Mouse (Mus musculus) right cerebral cortex, postnatal 10 days (tissue): ENCODE data around the gene Shbg.

ENCODE experiments used
- DNase-seq, 2 experiments: peaks; one replicate each; pipeline ENCODE4 v3.0.0; 2021; ENCODE audit warnings: low spot score in 2 of 2

Shbg gene

GRCm38 (mm10) chr11:69601768-69602167 lies 15.9 kb downstream of the Shbg start:
- no peak for DNase-seq

GRCm38 (mm10) chr11:69600098-69600497 lies 17.6 kb downstream of the Shbg start:
- DNase-seq = peak; percentile 89 to 90

DNA sequence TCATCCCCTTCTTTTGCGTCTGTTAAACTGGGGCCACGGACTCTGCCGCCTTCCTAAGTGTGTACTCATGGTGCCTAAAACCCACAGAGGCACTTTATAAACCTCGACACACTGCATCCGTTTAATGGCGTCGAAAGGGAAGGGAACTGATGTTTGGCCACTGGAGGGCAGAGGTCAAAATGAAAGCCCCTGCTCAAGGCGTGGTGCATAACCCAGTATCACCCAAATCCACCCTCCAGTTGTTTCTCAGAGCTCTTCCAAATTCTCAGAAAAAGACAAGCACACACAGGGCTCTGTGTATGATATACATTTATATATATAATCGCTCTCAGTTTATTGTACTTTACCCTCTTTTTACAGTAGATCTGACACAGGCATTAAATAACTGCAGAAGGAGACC lies 18.3 kb downstream of the Shbg start:
- no peak for DNase-seq

- DNase-seq = no peak
Measured at GRCm38 (mm10) chr11:69594853-69595252, 22.9 kb downstream of the Shbg start.

DNA sequence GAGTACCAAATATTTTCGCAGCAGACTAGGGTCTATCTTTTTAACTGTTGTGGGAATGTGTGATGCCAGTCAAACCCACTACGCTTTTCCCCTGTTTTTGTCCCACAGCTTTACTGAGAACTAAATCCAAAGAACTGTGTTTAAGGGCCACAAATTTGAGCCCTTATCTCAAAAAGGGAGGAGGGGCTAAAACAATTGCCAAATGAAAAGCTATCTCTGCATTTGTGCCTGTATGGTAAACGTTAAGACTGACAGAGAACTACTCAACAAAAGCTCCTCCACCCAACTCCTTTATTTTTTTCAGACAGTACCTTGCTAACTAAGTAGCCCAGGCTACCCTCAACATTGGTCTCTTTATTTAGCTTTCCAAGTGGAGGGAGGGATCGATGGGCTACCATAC lies 24.9 kb downstream of the Shbg start:
- no peak for DNase-seq

DNA sequence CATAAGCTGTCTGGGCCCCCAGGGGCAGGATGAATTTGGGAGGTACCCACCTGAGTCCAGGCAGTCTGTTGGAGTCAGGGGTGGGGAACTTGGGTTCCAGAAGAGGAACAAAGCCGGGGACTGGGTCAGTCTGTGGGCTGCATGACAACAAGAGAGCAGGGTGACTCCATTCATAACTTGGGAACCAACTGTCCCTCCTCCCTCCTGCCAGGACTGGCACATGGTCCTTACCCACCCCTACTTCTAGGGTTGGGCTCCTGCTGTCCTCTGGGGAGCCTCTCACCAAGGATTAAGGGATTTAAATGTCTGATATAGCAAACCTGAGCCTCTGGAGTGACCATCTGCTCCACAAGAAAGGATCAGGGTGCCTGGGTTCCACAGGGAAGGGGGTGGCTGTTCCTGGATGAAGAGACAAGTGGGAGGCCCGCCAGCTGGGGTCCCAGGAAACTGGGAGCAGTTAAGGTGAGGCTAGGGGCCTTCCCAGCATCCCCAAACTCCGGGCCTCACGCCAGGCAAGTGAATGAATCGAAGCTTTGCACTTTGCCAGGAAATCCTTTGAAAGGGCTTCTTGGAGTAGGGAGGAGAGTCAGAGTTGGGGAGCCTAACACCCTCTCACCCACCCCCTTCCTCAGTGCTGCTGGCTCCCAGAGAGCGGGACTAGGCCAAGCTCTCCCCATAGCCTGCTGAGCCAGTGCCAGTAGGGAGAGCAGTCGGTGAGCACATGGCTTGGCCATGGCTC lies 25.6 kb downstream of the Shbg start:
- peak; percentile 91 to 92 for DNase-seq

- no peak for DNase-seq
Measured at GRCm38 (mm10) chr11:69591424-69591823, 26.3 kb downstream of the Shbg start.

DNA sequence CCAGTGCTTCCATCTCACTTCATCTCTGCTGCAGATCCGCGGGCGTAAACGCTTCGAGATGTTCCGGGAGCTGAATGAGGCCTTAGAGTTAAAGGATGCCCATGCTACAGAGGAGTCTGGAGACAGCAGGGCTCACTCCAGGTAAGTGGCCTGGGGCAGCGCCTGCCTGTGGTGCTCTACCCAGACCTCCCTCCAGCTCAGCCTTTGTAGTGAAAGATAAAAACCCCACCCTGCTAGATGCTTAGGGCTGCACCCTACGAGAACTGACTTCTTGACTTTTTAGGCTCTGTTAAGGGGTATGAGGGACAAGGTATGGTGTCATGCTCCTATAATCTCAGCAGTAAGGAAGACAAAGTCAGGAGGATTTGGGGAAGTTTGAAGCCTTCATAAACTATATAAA lies 27.1 kb downstream of the Shbg start:
- no peak for DNase-seq

DNA sequence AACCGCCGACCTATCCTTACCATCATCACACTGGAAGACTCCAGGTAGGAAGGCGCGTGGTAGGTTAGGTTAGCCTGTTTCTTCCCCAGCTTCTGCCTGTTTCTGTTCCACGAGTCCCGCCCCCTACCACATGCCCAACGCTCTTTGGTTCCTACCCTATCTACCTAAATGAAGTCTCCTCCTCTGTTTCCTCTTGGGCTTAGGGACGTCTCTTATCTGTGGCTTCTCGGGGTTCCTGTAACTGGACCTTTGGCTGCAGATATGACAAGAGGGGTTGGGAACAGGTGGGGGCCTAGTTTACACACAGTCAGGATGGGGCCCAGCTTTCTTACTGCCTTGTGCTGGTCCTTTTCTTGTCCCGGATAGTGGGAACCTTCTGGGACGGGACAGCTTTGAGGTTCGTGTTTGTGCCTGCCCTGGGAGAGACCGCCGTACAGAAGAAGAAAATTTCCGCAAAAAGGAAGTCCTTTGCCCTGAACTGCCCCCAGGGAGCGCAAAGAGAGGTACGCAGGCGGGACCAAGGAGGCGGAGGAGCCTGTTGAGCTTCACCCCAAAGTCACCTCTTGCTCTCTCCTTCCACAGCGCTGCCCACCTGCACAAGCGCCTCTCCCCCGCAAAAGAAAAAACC lies 28.4 kb downstream of the Shbg start:
- DNase-seq = no peak

DNA sequence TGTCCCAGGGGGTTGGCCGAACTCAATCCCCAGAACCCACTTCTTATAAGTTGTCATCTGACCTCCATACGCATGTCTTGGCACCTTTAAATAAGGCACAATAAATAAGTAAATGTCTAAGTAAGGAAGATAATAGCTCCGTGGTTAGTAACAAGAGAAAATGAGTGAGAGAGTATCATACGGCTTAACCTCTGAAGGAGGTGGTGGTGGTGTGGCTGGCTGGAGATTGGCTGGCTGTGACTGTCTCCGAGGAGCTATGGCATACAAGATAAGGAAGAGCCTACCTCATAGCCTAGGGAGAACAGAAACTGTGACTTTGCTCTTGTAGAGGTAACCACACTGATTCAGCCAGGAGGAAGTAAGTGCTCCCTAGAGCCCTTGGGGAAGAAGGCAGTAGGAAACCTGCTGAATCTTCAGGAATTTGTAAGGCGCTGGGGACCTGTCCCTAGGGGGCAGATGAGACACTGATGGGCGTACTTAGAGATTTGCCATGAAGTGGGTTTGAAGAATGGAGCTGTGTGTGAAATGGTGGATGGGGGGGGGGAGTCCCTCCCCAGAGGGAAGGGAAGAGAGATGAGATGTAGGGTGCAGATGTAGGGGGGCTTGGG lies 31.9 kb downstream of the Shbg start:
- DNase-seq = no peak

DNA sequence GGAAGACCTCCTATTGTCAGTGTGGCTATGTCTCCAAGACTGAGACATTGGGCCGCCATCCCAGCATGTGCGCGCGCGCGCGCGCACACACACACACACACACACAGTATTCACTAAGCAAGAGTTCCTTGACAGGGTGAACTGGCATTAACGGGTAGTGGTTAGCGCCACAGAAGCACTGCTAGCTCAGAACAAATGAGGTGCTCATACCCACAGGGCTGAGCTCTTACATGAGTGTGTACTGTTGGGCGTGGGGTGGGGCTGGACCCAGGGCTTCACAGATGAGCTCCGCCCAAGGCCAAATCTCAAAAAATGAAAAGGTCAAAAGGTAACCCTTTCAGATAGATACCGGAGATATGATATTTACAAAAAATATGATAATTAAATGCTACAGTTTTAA lies 32.8 kb downstream of the Shbg start:
- no peak for DNase-seq

DNA sequence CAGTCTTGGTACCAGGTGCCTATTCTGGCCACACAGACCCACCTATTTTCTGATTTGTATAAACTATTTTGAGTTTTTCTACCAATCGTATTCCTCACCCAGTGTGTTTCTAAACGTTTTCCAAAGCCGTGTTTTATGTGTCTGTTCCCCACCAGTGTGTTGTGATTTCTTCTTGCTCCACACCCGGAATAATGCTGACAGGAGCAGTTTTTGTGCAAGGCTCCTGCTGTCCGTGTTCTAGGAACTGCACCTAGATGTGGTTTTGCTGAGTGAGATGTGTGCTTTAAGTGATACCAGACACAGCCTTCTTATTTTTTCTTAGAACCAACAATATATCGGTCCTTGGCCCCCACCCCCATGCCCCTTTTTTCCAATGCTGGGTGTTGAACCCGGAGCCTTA lies 33.7 kb downstream of the Shbg start:
- no peak for DNase-seq

- no peak for DNase-seq
Measured at GRCm38 (mm10) chr11:69582230-69582805, 35.4 kb downstream of the Shbg start.

DNA sequence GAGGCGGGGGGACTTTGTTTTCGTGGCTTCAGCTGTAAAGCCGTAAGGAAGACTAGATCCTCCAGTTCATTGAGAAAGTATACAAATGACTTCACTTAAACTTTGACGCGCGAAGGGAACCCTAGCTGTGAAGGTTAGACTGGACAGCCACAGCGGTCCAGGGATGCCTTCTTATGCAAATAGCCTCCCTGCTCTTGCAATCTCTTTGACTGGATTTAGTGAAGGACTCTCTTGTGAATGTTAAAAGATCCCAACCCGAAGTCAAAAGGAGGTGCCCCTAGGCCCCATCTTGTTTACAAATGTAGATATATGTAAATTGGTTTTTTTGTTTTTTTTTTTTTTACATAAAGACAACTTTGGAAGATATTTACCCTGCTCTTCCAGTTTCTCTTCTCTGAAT lies 35.9 kb downstream of the Shbg start:
- DNase-seq = no peak

DNA sequence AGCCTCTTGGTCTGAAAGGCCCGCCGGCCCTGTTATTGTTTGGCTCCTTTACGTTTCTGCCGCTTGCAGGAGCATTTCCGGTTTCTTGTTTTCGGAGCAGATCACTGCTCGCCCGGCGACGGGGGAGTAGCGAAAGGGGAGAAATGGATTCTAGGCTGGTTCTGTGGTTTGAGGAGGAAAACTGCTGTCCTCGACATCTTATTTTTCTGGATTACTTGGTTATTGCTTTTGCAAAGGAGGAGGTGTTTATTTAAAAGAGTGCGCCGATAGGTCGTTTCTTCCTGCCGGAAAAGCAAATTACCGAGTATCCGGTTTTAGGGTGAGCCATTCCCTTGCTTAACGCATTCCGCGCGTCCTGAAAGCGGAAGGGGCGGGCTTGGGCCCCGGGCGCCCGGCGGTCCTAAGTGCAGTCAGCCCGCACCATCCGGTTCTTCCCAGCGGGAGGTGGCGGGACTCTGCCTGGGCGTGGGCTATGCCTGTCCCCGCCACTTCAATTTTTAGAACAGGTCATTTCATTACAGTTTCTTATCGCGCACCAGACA lies 36.5 kb downstream of the Shbg start:
- peak; percentile 94 for DNase-seq

GRCm38 (mm10) chr11:69580572-69581146 lies 37.0 kb downstream of the Shbg start:
- no peak for DNase-seq

DNA sequence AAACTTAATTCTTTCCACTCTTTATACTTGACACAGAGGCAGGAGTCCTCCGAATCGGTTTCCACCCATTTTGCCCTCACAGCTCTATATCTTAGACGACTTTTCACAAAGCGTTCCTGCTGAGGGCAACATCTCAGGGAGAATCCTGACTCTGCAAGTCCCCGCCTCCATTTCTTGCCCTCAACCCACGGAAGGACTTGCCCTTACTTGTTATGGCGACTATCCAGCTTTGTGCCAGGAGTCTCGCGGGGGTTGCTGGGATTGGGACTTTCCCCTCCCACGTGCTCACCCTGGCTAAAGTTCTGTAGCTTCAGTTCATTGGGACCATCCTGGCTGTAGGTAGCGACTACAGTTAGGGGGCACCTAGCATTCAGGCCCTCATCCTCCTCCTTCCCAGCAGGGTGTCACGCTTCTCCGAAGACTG lies 37.6 kb downstream of the Shbg start, which contains the start of the genes Wrap53 and Trp53:
Gene Wrap53 (minus strand): TSS at position 165 of the 424 bp plus-strand sequence.
Gene Trp53 (plus strand): TSS at position 269 of the 424 bp plus-strand sequence.
- peak; percentile 93 to 95 for DNase-seq

GRCm38 (mm10) chr11:69579128-69580017 lies 38.3 kb downstream of the Shbg start:
- DNase-seq = peak; percentile 98

DNA sequence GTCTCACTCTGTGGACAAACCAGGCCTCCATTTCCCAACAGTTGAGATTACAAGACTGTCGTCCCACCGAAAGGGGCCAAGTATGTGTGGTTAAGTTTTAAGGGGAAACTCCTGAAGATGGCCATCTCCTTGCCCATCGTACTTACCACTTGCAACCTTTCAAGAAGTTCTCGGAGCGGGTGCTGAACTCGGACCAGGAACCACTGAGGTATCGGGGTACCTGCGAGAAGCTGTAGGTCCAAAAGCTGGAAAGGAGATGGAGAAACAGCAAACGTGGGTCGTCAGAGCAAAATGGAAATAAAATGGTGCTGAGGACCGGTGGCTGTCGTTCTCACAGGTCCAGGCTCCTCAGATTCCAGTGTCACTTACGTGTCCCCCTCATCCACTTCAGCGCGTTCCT lies 39.4 kb downstream of the Shbg start:
- no peak for DNase-seq

- no peak for DNase-seq
Measured at GRCm38 (mm10) chr11:69576307-69576706, 41.4 kb downstream of the Shbg start.

DNA sequence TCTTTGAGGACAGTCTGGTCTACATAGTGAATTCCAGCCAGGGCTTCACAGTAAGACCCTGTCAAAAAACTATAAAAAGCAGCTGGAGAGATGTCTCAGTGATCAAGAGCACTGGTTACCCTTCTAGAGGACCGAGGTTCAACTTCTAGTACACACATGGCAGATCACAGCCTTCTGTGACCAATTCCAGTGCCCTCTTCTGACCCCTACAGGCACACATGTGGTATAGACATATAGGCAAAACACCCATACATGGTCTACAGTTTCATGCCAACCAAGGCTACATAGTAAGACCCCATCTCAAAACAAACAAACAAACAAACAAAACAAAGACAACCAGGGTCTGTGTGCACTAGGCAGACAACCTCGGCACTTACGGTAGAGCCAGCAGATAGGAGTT lies 42.5 kb downstream of the Shbg start:
- no peak for DNase-seq
